Mouse (Mus musculus) adrenal gland, adult 18-20 months (tissue): ENCODE results near the gene Ulk1. TPM values are rescaled to one million over a fixed set of nuclear protein-coding genes. Genes with fewer than 3 reads are reported as not detected.
"Not testable (repeated sequence)": the region's sequence is repeated elsewhere in the genome, so short reads cannot be mapped to it uniquely, and the experiment has no call there.

Experiments used
- DNase-seq, 2 experiments: peaks; one replicate each; pipeline ENCODE4 v3.0.0; 2021 to 2022; ENCODE audit warnings: low spot score in 2 of 2
- total RNA-seq, 2 experiments: library from RNA; stranded (reverse); gene quantifications; 1 replicate in 1 of 2; 2 replicates in 1 of 2; pipeline ENCODE4 v1.2.3; 2021

Ulk1 gene
- total RNA-seq, 2 experiments from 2014 or later, result 39.6 to 50.7 TPM

GRCm38 (mm10) chr5:110806676-110807075, 3.2 kb downstream of the Ulk1 start:
- DNase-seq, result no peak

- DNase-seq, result no peak
Observed at GRCm38 (mm10) chr5:110806154-110806553, 3.7 kb downstream of the Ulk1 start.

- DNase-seq, result no peak
Observed at GRCm38 (mm10) chr5:110804012-110804743, 5.7 kb downstream of the Ulk1 start.

GRCm38 (mm10) chr5:110802809-110803208, 7.1 kb downstream of the Ulk1 start:
- no peak for DNase-seq

GRCm38 (mm10) chr5:110802186-110802585, 7.7 kb downstream of the Ulk1 start:
- no peak for DNase-seq

GRCm38 (mm10) chr5:110801036-110801624, 8.8 kb downstream of the Ulk1 start:
- DNase-seq, result no peak

- DNase-seq, result no peak
Observed at GRCm38 (mm10) chr5:110797696-110798095, 12.2 kb downstream of the Ulk1 start.

- DNase-seq, result no peak
Observed at GRCm38 (mm10) chr5:110794363-110794762, 15.5 kb downstream of the Ulk1 start.

- no peak for DNase-seq
Observed at GRCm38 (mm10) chr5:110788684-110789083, 21.2 kb downstream of the Ulk1 start.

- DNase-seq, result no peak
Observed at GRCm38 (mm10) chr5:110786081-110786835, 23.6 kb downstream of the Ulk1 start.

GRCm38 (mm10) chr5:110783150-110783549, 26.7 kb downstream of the Ulk1 start:
- no peak for DNase-seq

GRCm38 (mm10) chr5:110781529-110782238, 28.2 kb downstream of the Ulk1 start:
- DNase-seq, result no peak

- DNase-seq, result no peak
Observed at GRCm38 (mm10) chr5:110780761-110781528, 29.0 kb downstream of the Ulk1 start.

GRCm38 (mm10) chr5:110779998-110780760, 29.7 kb downstream of the Ulk1 start, which contains the start of gene Pus1:
TSS of gene Pus1 (minus strand) at chr5:110780659.
- peak; percentile 96 to 98 for DNase-seq

GRCm38 (mm10) chr5:110779276-110779997, 30.5 kb downstream of the Ulk1 start:
- no peak for DNase-seq

- DNase-seq, result no peak
Observed at GRCm38 (mm10) chr5:110778263-110778662, 31.6 kb downstream of the Ulk1 start.

- DNase-seq, result no peak
Observed at GRCm38 (mm10) chr5:110776141-110776540, 33.8 kb downstream of the Ulk1 start.

- DNase-seq, result no peak
Observed at GRCm38 (mm10) chr5:110774511-110774910, 35.4 kb downstream of the Ulk1 start.

- not testable (repeated sequence) for DNase-seq
Observed at GRCm38 (mm10) chr5:110772945-110773344, 37.0 kb downstream of the Ulk1 start.
